Comparison of ENCODE assay signal across 25 mouse cellular contexts in genomic region chr13:36131401-36131800, GRCm38 (mm10). TPM values are rescaled to one million over a fixed set of nuclear protein-coding genes. Genes with fewer than 3 reads are reported as not detected.
A peak's percentile ranks its signal among the peaks of the same experiment; 100 is the strongest.
DNase-seq lines count a peak whose midpoint lies in the region; ATAC-seq and TF ChIP-seq lines count a peak whose summit lies in the region.
"Had no signal": no experiment of that assay in that cellular context is flagged by ENCODE, and none has a peak within 500 bp of the region (broad histone marks: within the 10 kb centered on the region; RNA-seq: fewer than 3 reads in every experiment).

No protein-coding gene starts in this region.

- no peak overlapping the region for H3K9ac ChIP-seq in forebrain, embryonic 11.5 days (ENCODE audit: low read length)
- no peak overlapping the region for H3K9ac ChIP-seq in hindbrain, embryonic 12.5 days
- H3K9ac ChIP-seq: heart, embryonic 13.5 days; intestine, embryonic 15.5 days; liver, embryonic 15.5 days; lung, embryonic 15.5 days had no signal

- H3K4me1 ChIP-seq in bone marrow macrophage, adult 2 months (ENCODE audit: control insufficient read depth, insufficient read depth, low read length) = peaks cover 24% of the 10 kb centered on the region
- no peaks in the 10 kb centered on the region for H3K4me1 ChIP-seq in forebrain, embryonic 11.5 days (replicated peaks; ENCODE audit: control insufficient read depth, insufficient read depth, low read length)
- H3K4me1 ChIP-seq in hindbrain, embryonic 12.5 days = no peaks in the 10 kb centered on the region
- H3K4me1 ChIP-seq: intestine, embryonic 15.5 days; liver, embryonic 15.5 days; lung, embryonic 15.5 days had no signal

- no peak for TF ChIP-seq POLR2A in bone marrow macrophage, adult 2 months (IDR thresholded peaks at IDR 0.05; ENCODE audit: borderline replicate concordance, low read depth, low read length)

- no peaks in the 10 kb centered on the region for H3K9me3 ChIP-seq in forebrain, embryonic 11.5 days (ENCODE audit: control insufficient read depth, low read length)
- no peaks in the 10 kb centered on the region for H3K9me3 ChIP-seq in hindbrain, embryonic 12.5 days (replicated peaks)
- H3K9me3 ChIP-seq: heart, embryonic 13.5 days; intestine, embryonic 15.5 days; liver, embryonic 15.5 days; lung, embryonic 15.5 days had no signal

- no peak overlapping the region for H3K4me2 ChIP-seq in forebrain, embryonic 11.5 days (ENCODE audit: low read depth, low read length, severe bottlenecking)
- H3K4me2 ChIP-seq in hindbrain, embryonic 12.5 days (replicated peaks) = no peak overlapping the region
- H3K4me2 ChIP-seq: heart, embryonic 13.5 days; intestine, embryonic 15.5 days; liver, embryonic 15.5 days; lung, embryonic 15.5 days; midbrain, embryonic 11.5 days had no signal

- WGBS in forebrain, embryonic 11.5 days = 93% methylated on average over 5 of the region's 5 CpGs
- 93% methylated on average over 5 of the region's 5 CpGs for WGBS in hindbrain, embryonic 12.5 days

- no peaks in the 10 kb centered on the region for H3K27me3 ChIP-seq in forebrain, embryonic 11.5 days (ENCODE audit: control insufficient read depth, insufficient read depth, low read length)
- no peaks in the 10 kb centered on the region for H3K27me3 ChIP-seq in hindbrain, embryonic 12.5 days
- H3K27me3 ChIP-seq: heart, embryonic 13.5 days; intestine, embryonic 15.5 days; liver, embryonic 15.5 days; lung, embryonic 15.5 days had no signal

- no peak for DNase-seq in layer of hippocampus, adult 2 months (ENCODE audit: low spot score in 2 of 2)
- no peak for DNase-seq in layer of hippocampus, postnatal 25 days (ENCODE audit: extremely low spot score in 1 of 2, low spot score in 1 of 2)
- peak; percentile 41 for DNase-seq in adrenal gland, adult 8-10 months
- DNase-seq in forebrain, embryonic 11.5 days (ENCODE audit: low spot score) = no peak
- DNase-seq in frontal cortex, postnatal 36 days (ENCODE audit: low spot score in 2 of 2) = no peak
- DNase-seq: cerebellum, adult 18-20 months; cerebellum, postnatal 10 days; gastrocnemius, adult 2 months; heart, postnatal 10 days; kidney, adult 2 months; kidney, postnatal 4 days; right cerebral cortex, postnatal 25 days; thymus, adult 18-20 months; thymus, postnatal 25 days had no signal

- no peak for ATAC-seq in forebrain, embryonic 11.5 days (replicated peaks; ENCODE audit: low FRiP score)
- ATAC-seq in hindbrain, embryonic 12.5 days (ENCODE audit: low FRiP score) = no peak
- ATAC-seq: forebrain, embryonic 14.5 days; hindbrain, postnatal 0 days; intestine, embryonic 15.5 days; midbrain, embryonic 16.5 days had no signal

- H3K36me3 ChIP-seq in forebrain, embryonic 11.5 days (ENCODE audit: control insufficient read depth, insufficient read depth, low read length) = no peaks in the 10 kb centered on the region
- H3K36me3 ChIP-seq in hindbrain, embryonic 12.5 days = no peaks in the 10 kb centered on the region
- H3K36me3 ChIP-seq: intestine, embryonic 15.5 days; liver, embryonic 15.5 days; lung, embryonic 15.5 days had no signal

- H3K27ac ChIP-seq in layer of hippocampus, adult 2 months = peak overlapping the region; percentile 75
- peak overlapping the region; percentile 67 for H3K27ac ChIP-seq in bone marrow macrophage, adult 2 months (ENCODE audit: insufficient read depth, low read depth, low read length)
- no peak overlapping the region for H3K27ac ChIP-seq in forebrain, embryonic 11.5 days (ENCODE audit: low read depth, low read length)
- no peak overlapping the region for H3K27ac ChIP-seq in hindbrain, embryonic 12.5 days
- H3K27ac ChIP-seq: gastrocnemius, adult 2 months; heart, embryonic 13.5 days; hindbrain, postnatal 0 days; intestine, embryonic 15.5 days; liver, embryonic 15.5 days; lung, embryonic 15.5 days; stomach, postnatal 0 days had no signal

- TF ChIP-seq CTCF in layer of hippocampus, adult 2 months (conservative IDR thresholded peaks at IDR 0.05) = no peak
- TF ChIP-seq CTCF in bone marrow macrophage, adult 2 months (IDR thresholded peaks at IDR 0.05; ENCODE audit: low read depth, low read length) = no peak

- no peak overlapping the region for H3K4me3 ChIP-seq in layer of hippocampus, adult 2 months
- H3K4me3 ChIP-seq in bone marrow macrophage, adult 2 months (ENCODE audit: insufficient read depth, low read length) = no peak overlapping the region
- H3K4me3 ChIP-seq in forebrain, embryonic 11.5 days (ENCODE audit: low read depth, low read length) = no peak overlapping the region
- no peak overlapping the region for H3K4me3 ChIP-seq in hindbrain, embryonic 12.5 days
- H3K4me3 ChIP-seq: gastrocnemius, adult 2 months; heart, embryonic 13.5 days; intestine, embryonic 15.5 days; liver, embryonic 15.5 days; lung, embryonic 15.5 days had no signal

RNA-seq across cellular contexts. Expression of gene Lyrm4, which starts 14.1 kb away (rescaled TPM):
- total RNA-seq in layer of hippocampus, adult 2 months (2021) = 10 to 100 TPM; 19.6 to 20.2 TPM
- total RNA-seq in layer of hippocampus, postnatal 25 days (2021) = 10 to 100 TPM; 20.8 to 21.7 TPM
- 10 to 100 TPM; 18.8 to 26.5 (median 21.6) TPM for total RNA-seq in adrenal gland, adult 8-10 months (2022)
- 8.6 and 9.8 TPM in 2 replicates for polyA plus RNA-seq in bone marrow macrophage, adult 2 months (2012; ENCODE audit: insufficient read depth, insufficient read length, missing spikeins)
- 23.2 and 25.8 TPM in 2 replicates for polyA plus RNA-seq in forebrain, embryonic 11.5 days (2014; fragmentation: Nextera tagmentation; extraction: Ambion mirVana)
- polyA plus RNA-seq in hindbrain, embryonic 12.5 days (2016; fragmentation: Nextera tagmentation; extraction: Ambion mirVana) = 22.0 and 23.3 TPM in 2 replicates

RNA-seq across cellular contexts. Expression of gene Fars2, which starts 14.2 kb away (rescaled TPM):
- total RNA-seq in layer of hippocampus, adult 2 months (2021) = 10 to 100 TPM; 33.7 to 42.4 TPM
- total RNA-seq in layer of hippocampus, postnatal 25 days (2021) = 10 to 100 TPM; 33.8 to 37.6 TPM
- 100 to 1,000 TPM in 1 of 4 experiments, 10 to 100 TPM in 3; 91.5 to 101 (median 98.0) TPM for total RNA-seq in adrenal gland, adult 8-10 months (2022)
- polyA plus RNA-seq in bone marrow macrophage, adult 2 months (2012; ENCODE audit: insufficient read depth, insufficient read length, missing spikeins) = 26.8 and 28.6 TPM in 2 replicates
- polyA plus RNA-seq in forebrain, embryonic 11.5 days (2014; fragmentation: Nextera tagmentation; extraction: Ambion mirVana) = 29.2 and 31.7 TPM in 2 replicates
- polyA plus RNA-seq in hindbrain, embryonic 12.5 days (2016; fragmentation: Nextera tagmentation; extraction: Ambion mirVana) = 27.8 and 28.9 TPM in 2 replicates

Comparison
In these comparisons a context has a peak if more than half of its experiments do, and no peak if none do; other contexts are left out.
1. H3K27ac ChIP-seq: peak in layer of hippocampus, adult 2 months (single experiment) and bone marrow macrophage, adult 2 months (single experiment); none in forebrain, embryonic 11.5 days (single experiment) and hindbrain, embryonic 12.5 days (single experiment).